Mouse (Mus musculus): ENCODE data around the gene Ttc7.

Gene Ttc7

GRCm38 (mm10) chr17:87369270-87369759 is 86.6 kb downstream of the Ttc7 start:
- DNase-seq = no peak

GRCm38 (mm10) chr17:87372189-87372588 is 89.5 kb downstream of the Ttc7 start:
- DNase-seq = no peak

- no peak for DNase-seq
Observed at GRCm38 (mm10) chr17:87373327-87373726, 90.6 kb downstream of the Ttc7 start.

GRCm38 (mm10) chr17:87375941-87376511 is 93.3 kb downstream of the Ttc7 start:
- no peak for DNase-seq

GRCm38 (mm10) chr17:87376831-87377471 is 94.3 kb downstream of the Ttc7 start:
- DNase-seq = no peak

- no peak for DNase-seq
Observed at GRCm38 (mm10) chr17:87377536-87377935, 94.8 kb downstream of the Ttc7 start.

- no peak for DNase-seq
Observed at GRCm38 (mm10) chr17:87378354-87379159, 95.9 kb downstream of the Ttc7 start.

GRCm38 (mm10) chr17:87379160-87379624 is 96.5 kb downstream of the Ttc7 start:
- no peak for DNase-seq

GRCm38 (mm10) chr17:87379821-87380220 is 97.1 kb downstream of the Ttc7 start:
- DNase-seq = no peak

- DNase-seq = no peak
Observed at GRCm38 (mm10) chr17:87380681-87381080, 98.0 kb downstream of the Ttc7 start.

- DNase-seq = no peak
Observed at GRCm38 (mm10) chr17:87385835-87386234, 103.1 kb downstream of the Ttc7 start.

GRCm38 (mm10) chr17:87387068-87387467 is 104.4 kb downstream of the Ttc7 start:
- no peak for DNase-seq

GRCm38 (mm10) chr17:87391242-87391641 is 108.6 kb downstream of the Ttc7 start:
- peak; percentile 22 for DNase-seq

GRCm38 (mm10) chr17:87397088-87397487 is 114.4 kb downstream of the Ttc7 start:
- no peak for DNase-seq

GRCm38 (mm10) chr17:87402444-87402843 is 119.8 kb downstream of the Ttc7 start:
- no peak for DNase-seq

- DNase-seq = no peak
Observed at GRCm38 (mm10) chr17:87403462-87403861, 120.8 kb downstream of the Ttc7 start.

- no peak for DNase-seq
Observed at GRCm38 (mm10) chr17:87405576-87405975, 122.9 kb downstream of the Ttc7 start.

- DNase-seq = no peak
Observed at GRCm38 (mm10) chr17:87406646-87407045, 124.0 kb downstream of the Ttc7 start.

- no peak for DNase-seq
Observed at GRCm38 (mm10) chr17:87418082-87418481, 135.4 kb downstream of the Ttc7 start.

- no peak for DNase-seq
Observed at GRCm38 (mm10) chr17:87427511-87427910, 144.8 kb downstream of the Ttc7 start, which contains the start of gene Stpg4. Stpg4 (minus strand) TSS chr17:87427741.

- no peak for DNase-seq
Observed at GRCm38 (mm10) chr17:87429431-87429830, 146.7 kb downstream of the Ttc7 start.

Measured in cerebellum, adult 9-10 months (tissue).